Mouse (Mus musculus) brown adipose tissue, adult 24 weeks (tissue): ENCODE measurements at regions not wholly inside any gene's neighbourhood (a gene's known extent, or its start where the extent isn't known, plus 50 kb on each side); places are given as distances from the start of the nearest gene placed in this dataset.

Source experiments
- H3K27ac ChIP-seq: fragments of 200-500 bp; replicated peaks from 2 replicates; pipeline ENCODE4 v1.5.1; 2012; ENCODE audit warnings: low read depth, mild to moderate bottlenecking, low read length
- H3K4me1 ChIP-seq: fragments of 200-500 bp; 2 replicates; pipeline ENCODE4 v1.6.1; 2012; ENCODE audit warnings: low read length, mixed read lengths; ENCODE audit not compliant: control insufficient read depth, insufficient read depth, insufficient read length
- H3K4me3 ChIP-seq: fragments of 200-500 bp; 2 replicates; pipeline ENCODE4 v1.5.1; 2012; ENCODE audit warnings: low read depth, mild to moderate bottlenecking, low read length, moderate library complexity; ENCODE audit not compliant: insufficient read depth

DNA sequence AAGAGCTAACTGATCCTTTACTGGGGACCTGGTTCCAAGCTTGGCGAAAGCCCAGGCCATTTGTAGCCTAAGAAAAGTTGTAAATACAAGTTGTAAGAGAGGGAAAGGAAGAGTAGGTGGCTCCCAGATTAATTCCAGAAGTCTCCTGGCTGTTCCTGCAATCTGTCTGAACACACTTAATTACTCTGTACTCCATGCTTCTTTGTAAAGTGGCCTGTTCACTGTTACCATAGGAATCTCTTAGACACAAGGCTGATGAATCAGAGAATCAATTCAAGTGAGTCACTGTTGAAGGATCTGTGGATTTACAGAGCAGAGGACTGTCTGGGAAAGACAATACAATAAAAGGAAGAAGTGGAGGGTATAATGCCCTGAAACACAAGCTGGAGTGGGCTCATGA lies 577.0 kb upstream of the Vstm2b start:
- Histone ChIP-seq H3K4me3 (no peak overlapping the region), H3K4me1 (no peaks in the 10 kb centered on the region), H3K27ac (no peak overlapping the region)

DNA sequence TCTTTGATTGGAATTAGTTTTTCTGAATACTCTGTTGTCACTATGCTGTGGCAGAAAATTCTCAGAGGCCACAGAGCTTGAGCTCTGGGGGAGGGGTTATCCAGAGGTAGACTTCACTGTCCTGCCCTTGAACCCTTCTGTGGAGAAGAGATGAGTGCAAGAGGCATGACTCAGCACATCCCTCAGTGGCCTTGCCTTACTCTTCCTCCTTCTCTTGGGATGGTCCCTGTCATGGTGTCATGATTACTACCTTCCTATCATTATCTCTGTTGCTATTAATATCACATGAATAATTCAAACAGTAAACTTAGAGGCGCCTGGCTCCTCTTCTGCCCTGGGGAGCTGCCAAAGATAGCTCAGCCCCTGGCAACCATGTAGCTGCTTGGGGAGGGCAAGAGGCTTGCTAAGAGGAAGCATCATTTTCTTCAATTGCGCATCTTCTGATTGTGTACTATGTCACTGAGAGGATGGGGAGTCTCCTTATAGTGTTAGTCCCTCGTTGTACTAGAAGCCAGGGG lies 572.9 kb upstream of the Vstm2b start:
- no peak overlapping the region for H3K27ac ChIP-seq
- H3K4me1 ChIP-seq: no peaks in the 10 kb centered on the region
- H3K4me3 ChIP-seq: no peak overlapping the region

DNA sequence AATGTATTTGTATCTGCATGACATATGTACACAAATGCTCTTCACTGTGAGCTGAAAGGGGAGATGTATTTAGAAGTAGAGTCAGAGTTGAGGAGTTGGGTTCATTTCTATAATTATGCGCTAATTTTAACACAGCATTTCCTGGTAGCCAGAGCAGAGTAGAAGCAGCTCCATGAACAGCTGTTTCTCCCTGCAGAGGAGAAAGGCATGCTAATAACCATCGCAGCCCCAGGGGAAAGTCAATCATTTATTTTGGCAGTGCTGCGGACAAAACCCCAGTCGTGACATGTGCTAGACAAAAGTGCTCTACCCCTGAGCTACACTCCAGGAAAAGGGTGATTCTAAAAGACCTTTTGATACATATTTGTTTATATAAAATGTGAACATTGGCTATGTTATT lies 565.7 kb upstream of the Vstm2b start:
- Histone ChIP-seq H3K27ac (no peak overlapping the region), H3K4me3 (no peak overlapping the region), H3K4me1 (no peaks in the 10 kb centered on the region)

DNA sequence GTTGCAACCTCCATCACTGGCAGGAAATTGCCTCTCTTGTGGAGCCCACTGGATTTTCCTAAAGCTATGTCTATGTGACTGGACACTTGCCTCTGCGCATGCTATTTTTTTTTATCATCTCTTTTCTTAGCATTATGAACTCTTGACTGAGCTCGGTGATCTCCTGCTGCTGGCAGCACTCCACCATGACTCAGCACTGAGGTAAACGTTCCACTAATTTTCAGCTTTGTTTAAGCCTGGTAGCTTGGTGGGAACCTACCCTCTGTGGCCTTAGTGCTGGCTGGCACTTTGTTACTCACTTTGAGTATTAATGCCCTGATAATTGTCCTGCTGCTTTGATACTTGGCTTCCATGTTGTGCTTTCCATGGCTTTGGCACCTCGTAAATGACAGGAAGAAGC lies 545.8 kb upstream of the Vstm2b start:
- Histone ChIP-seq H3K27ac (no peak overlapping the region), H3K4me3 (no peak overlapping the region), H3K4me1 (no peaks in the 10 kb centered on the region)

DNA sequence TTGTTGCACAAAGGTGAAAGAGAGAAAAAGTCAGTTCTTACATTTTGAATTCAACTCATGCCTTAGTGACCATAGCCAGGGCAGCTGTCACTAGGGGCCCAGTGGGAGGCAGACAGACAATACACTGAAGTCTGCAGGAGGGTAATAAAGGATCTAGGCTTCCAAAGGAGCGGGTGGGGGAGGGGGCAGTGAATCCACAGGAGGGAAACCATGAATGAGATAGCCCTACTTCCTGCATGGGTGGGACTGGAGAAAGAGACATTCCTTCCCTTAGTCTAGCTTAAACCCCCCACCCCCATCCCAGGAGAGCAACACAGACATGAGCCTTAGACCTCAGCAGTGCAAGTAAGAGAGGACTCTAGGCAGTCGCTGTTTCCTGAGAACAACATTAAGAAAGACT lies 535.4 kb upstream of the Vstm2b start:
- Histone ChIP-seq H3K4me3 (no peak overlapping the region), H3K4me1 (no peaks in the 10 kb centered on the region), H3K27ac (no peak overlapping the region)

DNA sequence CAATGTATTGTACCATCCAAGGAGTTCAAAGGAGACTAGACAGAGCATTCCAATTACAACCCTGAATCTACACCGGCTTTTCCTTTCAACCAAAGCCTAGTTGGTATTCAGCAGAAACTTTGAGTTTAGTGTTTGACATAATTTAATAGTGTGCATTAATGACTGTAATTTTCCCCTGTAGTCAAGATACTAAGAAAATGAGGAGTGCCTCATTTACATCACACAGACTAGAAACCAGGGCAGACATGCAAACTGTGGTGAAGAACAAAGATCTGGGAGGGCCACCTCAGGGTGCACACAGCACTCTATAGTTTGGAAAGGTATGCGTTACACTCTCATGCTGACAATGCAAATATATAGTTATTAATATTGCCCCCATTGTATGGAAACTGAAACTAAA lies 525.4 kb upstream of the Vstm2b start:
- Histone ChIP-seq H3K27ac (no peak overlapping the region), H3K4me3 (no peak overlapping the region), H3K4me1 (no peaks in the 10 kb centered on the region)

DNA sequence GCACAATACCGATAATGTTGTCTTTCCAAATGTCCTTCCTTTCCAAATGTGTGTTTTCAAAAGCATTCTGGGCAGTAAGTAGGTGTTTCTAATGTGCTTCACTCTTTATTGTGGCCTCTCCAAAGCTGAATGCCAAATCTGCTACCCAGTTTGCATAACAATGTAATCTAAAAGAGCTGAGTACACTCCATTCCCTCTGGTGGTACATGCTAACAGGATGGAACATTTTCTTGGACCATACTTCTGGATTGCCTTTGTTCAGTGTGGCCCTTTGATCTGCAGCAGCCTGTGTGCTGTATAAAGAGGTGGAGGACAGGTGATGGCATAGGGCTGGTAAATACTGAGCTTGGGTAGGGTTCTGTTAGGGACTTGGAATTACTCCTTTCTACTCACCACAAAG lies 520.3 kb upstream of the Vstm2b start:
- Histone ChIP-seq H3K4me1 (no peaks in the 10 kb centered on the region), H3K27ac (no peak overlapping the region), H3K4me3 (no peak overlapping the region)

DNA sequence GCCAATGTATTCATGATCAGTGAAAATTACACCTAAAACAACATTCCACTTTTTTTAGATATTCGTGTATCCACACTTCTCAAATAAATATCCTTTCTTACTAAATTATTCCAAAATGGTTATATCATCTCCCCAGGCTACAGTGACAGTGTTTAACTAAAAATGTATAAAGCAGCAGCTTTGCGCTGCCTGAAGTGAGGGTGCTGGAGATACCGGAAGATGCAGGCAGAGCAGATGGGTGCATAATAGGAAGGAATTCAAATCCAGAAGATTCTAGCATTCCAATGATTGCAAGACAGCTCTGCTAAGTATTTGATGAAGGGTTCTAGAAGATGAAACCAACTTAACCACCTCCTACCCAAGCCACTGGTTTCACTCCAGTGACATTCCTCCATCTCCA lies 516.9 kb upstream of the Vstm2b start:
- no peak overlapping the region for H3K27ac ChIP-seq
- no peaks in the 10 kb centered on the region for H3K4me1 ChIP-seq
- H3K4me3 ChIP-seq: no peak overlapping the region

DNA sequence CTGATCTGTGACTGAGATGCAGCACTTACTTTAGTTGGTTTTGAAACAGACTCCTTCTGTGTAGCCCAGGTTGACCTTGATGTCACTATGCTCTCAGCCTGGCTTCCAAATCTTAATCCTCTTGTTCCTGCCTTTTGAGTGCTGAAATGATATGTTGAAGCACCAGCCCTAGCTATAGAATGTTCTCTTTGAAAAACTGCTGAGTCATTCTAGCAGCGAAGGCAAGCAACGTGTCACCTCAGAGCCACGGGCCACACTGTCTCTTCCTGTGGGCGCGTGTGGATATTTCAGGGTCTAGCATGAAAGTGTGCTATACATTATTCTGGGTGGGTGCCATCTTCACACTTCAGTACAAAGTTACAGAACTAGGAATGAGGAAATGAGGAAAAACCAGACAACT lies 510.0 kb upstream of the Vstm2b start:
- Histone ChIP-seq H3K4me1 (no peaks in the 10 kb centered on the region), H3K27ac (no peak overlapping the region), H3K4me3 (no peak overlapping the region)

DNA sequence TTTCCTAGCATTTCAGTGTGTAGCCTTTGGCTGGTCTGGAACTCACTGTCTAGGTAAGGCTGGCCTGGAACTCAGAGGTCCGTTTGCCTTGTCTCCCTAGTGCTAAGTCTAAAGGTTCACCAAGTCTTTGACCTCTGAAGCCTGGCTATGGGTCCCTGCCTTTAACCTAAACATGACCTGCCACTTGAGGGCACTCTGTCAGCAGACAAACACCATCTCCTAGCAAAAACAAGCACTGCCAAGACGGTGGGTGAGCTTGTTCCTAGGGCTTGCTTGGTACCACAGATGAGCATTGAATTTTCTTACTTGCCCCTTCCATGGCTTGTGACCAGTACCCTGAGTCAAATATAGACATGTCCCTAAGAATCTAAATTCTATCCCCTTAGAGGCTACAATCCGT lies 508.3 kb upstream of the Vstm2b start:
- H3K4me3 ChIP-seq: no peak overlapping the region
- H3K27ac ChIP-seq: no peak overlapping the region
- H3K4me1 ChIP-seq: no peaks in the 10 kb centered on the region

DNA sequence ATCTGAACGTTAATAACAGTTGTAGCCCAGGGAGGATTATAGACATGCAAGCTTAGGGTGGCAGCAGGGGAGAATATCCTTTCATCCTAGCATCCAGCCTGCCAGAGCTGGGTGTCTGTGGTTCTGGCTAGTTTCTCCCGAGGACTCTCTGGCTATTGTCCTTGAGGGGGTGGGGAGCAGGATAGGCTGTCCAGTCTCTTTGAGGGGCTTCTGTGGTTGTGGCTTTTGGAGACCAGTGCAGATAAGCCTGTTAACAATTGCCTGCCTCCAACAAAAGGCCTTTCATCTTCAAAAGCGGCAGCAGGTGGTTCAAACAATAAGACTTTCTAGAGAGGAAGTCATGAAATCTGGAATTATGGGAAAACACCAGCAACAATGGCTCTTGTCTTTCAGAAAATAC lies 507.2 kb upstream of the Vstm2b start:
- Histone ChIP-seq H3K27ac (no peak overlapping the region), H3K4me3 (no peak overlapping the region), H3K4me1 (no peaks in the 10 kb centered on the region)

DNA sequence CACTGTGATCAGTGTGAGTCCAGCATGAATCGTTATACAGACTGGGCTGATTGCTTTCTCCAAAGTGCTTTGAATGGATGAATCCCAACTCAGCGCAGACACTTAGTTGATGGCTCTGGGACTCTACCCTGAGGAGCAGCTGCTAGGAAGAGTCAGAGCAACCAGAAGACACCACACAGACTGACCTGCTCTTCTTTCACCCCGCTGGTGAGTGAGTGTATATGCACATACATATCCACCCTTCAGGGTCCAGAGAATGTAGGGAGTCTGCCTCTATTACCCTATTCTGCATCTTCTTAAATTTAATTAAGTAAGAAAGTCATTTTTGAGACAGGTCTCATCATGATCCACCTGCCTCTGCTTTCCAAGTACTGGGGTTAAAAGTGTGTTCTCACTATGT lies 506.5 kb upstream of the Vstm2b start:
- H3K4me1 ChIP-seq: no peaks in the 10 kb centered on the region
- no peak overlapping the region for H3K4me3 ChIP-seq
- H3K27ac ChIP-seq: no peak overlapping the region

DNA sequence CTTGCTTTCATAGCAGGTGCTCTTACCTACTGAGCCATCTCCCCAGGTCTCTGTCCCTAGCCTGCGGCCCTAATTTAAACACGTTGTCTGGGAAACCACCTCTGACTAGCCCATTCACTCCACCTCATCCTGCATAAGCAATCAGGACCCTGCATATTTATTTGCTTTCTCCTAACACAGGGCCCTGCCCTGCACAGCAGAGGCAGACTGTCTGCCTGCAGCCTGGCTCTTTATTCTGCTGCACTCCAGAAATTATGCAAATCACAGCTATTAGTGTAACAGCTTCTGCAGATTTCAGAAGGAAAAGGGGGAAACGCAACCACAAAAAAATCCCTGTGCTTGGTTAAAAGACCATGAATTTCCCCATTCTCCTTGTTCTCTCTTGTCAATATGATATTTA lies 505.9 kb upstream of the Vstm2b start:
- H3K4me1 ChIP-seq: no peaks in the 10 kb centered on the region
- H3K27ac ChIP-seq: no peak overlapping the region
- no peak overlapping the region for H3K4me3 ChIP-seq

DNA sequence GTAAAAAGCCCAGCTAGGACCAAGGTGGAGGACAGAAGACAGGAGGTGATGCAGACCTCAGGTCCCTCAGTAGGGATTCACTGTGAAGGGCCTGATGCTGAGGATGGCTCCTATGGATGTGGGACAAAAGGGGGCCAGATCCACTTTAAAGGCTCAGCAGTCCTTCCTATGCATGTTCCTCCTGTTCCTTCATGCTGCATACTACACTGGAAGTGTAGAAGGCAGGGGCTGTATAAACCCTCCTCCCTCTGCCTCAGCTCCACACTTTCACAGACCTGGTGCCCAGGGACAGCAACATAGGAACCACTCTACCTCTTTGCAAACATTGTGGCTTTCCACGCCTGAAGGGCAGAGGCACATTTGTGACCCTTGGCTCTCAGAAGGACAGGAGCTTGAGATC lies 505.4 kb upstream of the Vstm2b start:
- Histone ChIP-seq H3K4me1 (no peaks in the 10 kb centered on the region), H3K27ac (no peak overlapping the region), H3K4me3 (no peak overlapping the region)

DNA sequence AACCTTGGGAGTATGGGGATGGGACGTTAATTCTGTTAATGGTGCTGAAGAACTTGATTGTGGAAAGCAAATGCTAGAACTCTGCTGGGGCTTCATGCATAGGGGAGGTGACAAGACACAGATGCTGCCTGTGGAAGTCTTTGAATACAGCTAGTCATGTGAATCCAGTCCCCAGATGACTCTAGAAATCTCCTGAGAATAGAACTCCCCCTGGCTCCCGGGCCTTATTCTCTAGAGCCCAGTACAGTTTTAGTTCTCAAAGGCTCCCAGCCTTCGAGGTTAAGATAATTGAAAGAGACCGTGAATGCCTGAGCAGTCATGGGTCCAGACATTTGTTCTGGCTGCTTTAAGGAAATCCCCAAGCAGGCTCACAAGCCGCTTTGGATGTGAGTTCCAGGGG lies 499.9 kb upstream of the Vstm2b start:
- no peak overlapping the region for H3K27ac ChIP-seq

DNA sequence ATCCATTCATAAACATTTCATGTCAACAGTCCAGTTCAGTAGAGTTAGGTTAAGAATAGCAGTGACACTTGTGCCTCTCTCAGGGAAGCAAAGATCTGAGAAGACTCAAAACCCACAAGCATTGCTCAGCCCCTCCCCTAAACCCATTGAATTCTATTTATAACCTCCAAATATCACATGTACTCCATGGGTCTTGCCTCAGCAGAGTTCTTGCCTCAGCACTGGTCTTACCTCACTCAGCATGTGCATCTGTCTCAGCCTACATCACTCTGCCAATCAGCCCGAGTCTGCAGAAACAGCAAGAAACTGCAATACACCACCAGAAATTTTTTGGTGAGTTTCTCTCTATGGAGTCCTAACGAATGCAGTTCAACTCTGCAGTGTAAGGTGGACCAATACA lies 478.8 kb upstream of the Vstm2b start:
- Histone ChIP-seq H3K4me1 (no peaks in the 10 kb centered on the region), H3K27ac (no peak overlapping the region), H3K4me3 (no peak overlapping the region)

More for the DNA sequence above, 499.9 kb upstream of the Vstm2b start:
- no peaks in the 10 kb centered on the region for H3K4me1 ChIP-seq
- no peak overlapping the region for H3K4me3 ChIP-seq

DNA sequence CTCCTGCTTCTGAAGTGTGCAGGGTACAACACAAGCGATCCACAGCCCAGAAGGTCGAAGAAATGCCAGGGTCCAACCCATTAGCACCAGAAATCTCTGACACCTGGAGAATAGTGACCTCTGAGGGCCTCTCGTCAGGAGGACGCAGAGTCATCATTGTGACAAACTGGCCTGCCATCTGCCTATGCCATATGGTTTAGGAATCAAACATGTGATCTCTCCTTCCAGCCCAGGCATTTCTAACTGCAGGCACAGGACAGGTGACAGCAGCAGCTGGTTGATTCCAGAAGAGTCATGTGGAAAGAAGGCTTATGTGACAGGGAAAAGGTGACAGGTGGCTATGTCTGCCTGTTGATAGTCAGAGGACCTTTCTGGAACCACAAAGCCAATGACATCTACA lies 476.0 kb upstream of the Vstm2b start:
- no peak overlapping the region for H3K27ac ChIP-seq
- H3K4me3 ChIP-seq: no peak overlapping the region
- no peaks in the 10 kb centered on the region for H3K4me1 ChIP-seq
